22 mouse cellular contexts compared by ENCODE assay signal in the genomic region with DNA sequence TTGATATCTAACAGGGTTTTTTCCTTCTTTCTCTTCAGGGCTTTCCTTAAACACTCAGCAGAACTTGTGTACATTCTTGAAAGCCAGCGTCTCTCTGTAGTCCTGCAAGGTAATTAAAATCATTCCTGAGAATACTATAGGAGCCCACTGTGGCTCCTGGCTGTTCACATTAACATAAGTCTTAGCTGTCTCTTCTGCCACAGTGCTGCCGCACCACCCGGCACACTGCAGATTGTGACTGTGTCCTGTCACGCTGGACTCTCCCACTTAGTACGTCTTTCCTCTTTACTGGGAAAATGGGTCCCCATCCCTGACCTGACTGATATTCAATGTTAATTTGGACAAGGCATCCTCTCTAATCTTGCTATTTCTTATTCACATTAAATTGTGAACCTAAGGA. TPM values are rescaled to one million over a fixed set of nuclear protein-coding genes. Genes with fewer than 3 reads are reported as not detected.
A peak's percentile ranks its signal among the peaks of the same experiment; 100 is the strongest.
DNase-seq lines count a peak whose midpoint lies in the region; ATAC-seq and TF ChIP-seq lines count a peak whose summit lies in the region.
"Had no signal": no experiment of that assay in that cellular context is flagged by ENCODE, and none has a peak within 500 bp of the region (broad histone marks: within the 10 kb centered on the region; RNA-seq: fewer than 3 reads in every experiment).

No protein-coding gene starts in this region.

- H3K36me3 ChIP-seq in hindbrain, embryonic 13.5 days, result peaks cover 54% of the 10 kb centered on the region
- peaks cover 74% of the 10 kb centered on the region for H3K36me3 ChIP-seq in hindbrain, embryonic 10.5 days
- peaks cover 11% of the 10 kb centered on the region for H3K36me3 ChIP-seq in neural tube, embryonic 14.5 days (ENCODE audit: control insufficient read depth, insufficient read depth, low read length)
- H3K36me3 ChIP-seq in neural tube, embryonic 15.5 days, result peaks cover 42% of the 10 kb centered on the region

- H3K9me3 ChIP-seq in hindbrain, embryonic 13.5 days, result no peaks in the 10 kb centered on the region
- H3K9me3 ChIP-seq in hindbrain, embryonic 10.5 days, result no peaks in the 10 kb centered on the region
- no peaks in the 10 kb centered on the region for H3K9me3 ChIP-seq in neural tube, embryonic 14.5 days (ENCODE audit: control insufficient read depth, low read length)
- H3K9me3 ChIP-seq in neural tube, embryonic 15.5 days (replicated peaks), result no peaks in the 10 kb centered on the region
- H3K9me3 ChIP-seq: embryonic facial prominence, embryonic 13.5 days; embryonic facial prominence, embryonic 15.5 days; forebrain, embryonic 10.5 days; forebrain, embryonic 12.5 days had no signal

- 76% methylated on average over 5 of the region's 5 CpGs for WGBS in hindbrain, embryonic 13.5 days
- 78% methylated on average over 5 of the region's 5 CpGs for WGBS in hindbrain, embryonic 10.5 days
- WGBS in neural tube, embryonic 14.5 days, result 57% methylated on average over 5 of the region's 5 CpGs
- 53% methylated on average over 5 of the region's 5 CpGs for WGBS in neural tube, embryonic 15.5 days

- DNase-seq in hindbrain, embryonic 10.5 days (ENCODE audit: low spot score), result no peak
- no peak for DNase-seq in left cerebral cortex, adult 2 months (ENCODE audit: extremely low spot score in 1 of 2, low spot score in 2 of 2)
- no peak for DNase-seq in left cerebral cortex, postnatal 14 days (ENCODE audit: low spot score in 2 of 2)
- DNase-seq: adrenal gland, adult 2 months; adrenal gland, postnatal 10 days; adrenal gland, postnatal 25 days; cerebellum, adult 11 months; cerebellum, adult 18-20 months; cerebellum, adult 8-10 months; cerebellum, adult 9-11 months; cerebellum, postnatal 14 days; cerebellum, postnatal 36 days; embryo, embryonic 11 days had no signal

- no peaks in the 10 kb centered on the region for H3K4me1 ChIP-seq in hindbrain, embryonic 13.5 days (replicated peaks)
- H3K4me1 ChIP-seq in hindbrain, embryonic 10.5 days (replicated peaks), result no peaks in the 10 kb centered on the region
- no peaks in the 10 kb centered on the region for H3K4me1 ChIP-seq in neural tube, embryonic 14.5 days (ENCODE audit: control insufficient read depth, insufficient read depth, low read length)
- H3K4me1 ChIP-seq in neural tube, embryonic 15.5 days, result peaks cover 7% of the 10 kb centered on the region; the same call in 1 of the 2 replicates
- H3K4me1 ChIP-seq: embryonic facial prominence, embryonic 13.5 days; embryonic facial prominence, embryonic 15.5 days; forebrain, embryonic 10.5 days; forebrain, embryonic 12.5 days had no signal

- no peak overlapping the region for H3K4me2 ChIP-seq in hindbrain, embryonic 13.5 days
- no peak overlapping the region for H3K4me2 ChIP-seq in neural tube, embryonic 14.5 days (ENCODE audit: low read depth, low read length)
- no peak overlapping the region for H3K4me2 ChIP-seq in neural tube, embryonic 15.5 days
- H3K4me2 ChIP-seq: embryonic facial prominence, embryonic 13.5 days; embryonic facial prominence, embryonic 15.5 days; forebrain, embryonic 12.5 days had no signal

- peak overlapping the region; percentile 19; the same call in 1 of the 2 replicates for H3K27ac ChIP-seq in hindbrain, embryonic 13.5 days
- no peak overlapping the region for H3K27ac ChIP-seq in hindbrain, embryonic 10.5 days
- H3K27ac ChIP-seq in left cerebral cortex, adult 2 months, result peak overlapping the region; percentile 47; the same call in 1 of the 2 replicates
- H3K27ac ChIP-seq in neural tube, embryonic 14.5 days (ENCODE audit: low read depth, low read length), result no peak overlapping the region
- no peak overlapping the region for H3K27ac ChIP-seq in neural tube, embryonic 15.5 days (replicated peaks)
- H3K27ac ChIP-seq: embryonic facial prominence, embryonic 13.5 days; embryonic facial prominence, embryonic 15.5 days; forebrain, embryonic 10.5 days; forebrain, embryonic 12.5 days had no signal

- no peak overlapping the region for H3K4me3 ChIP-seq in hindbrain, embryonic 13.5 days
- no peak overlapping the region for H3K4me3 ChIP-seq in hindbrain, embryonic 10.5 days
- no peak overlapping the region for H3K4me3 ChIP-seq in left cerebral cortex, adult 2 months
- H3K4me3 ChIP-seq in neural tube, embryonic 14.5 days (ENCODE audit: low read depth, low read length), result no peak overlapping the region
- H3K4me3 ChIP-seq in neural tube, embryonic 15.5 days (replicated peaks), result no peak overlapping the region
- H3K4me3 ChIP-seq: embryonic facial prominence, embryonic 13.5 days; embryonic facial prominence, embryonic 15.5 days; erythroblast, embryonic 14.5 days; forebrain, embryonic 10.5 days; forebrain, embryonic 12.5 days had no signal

- no peaks in the 10 kb centered on the region for H3K27me3 ChIP-seq in hindbrain, embryonic 13.5 days
- H3K27me3 ChIP-seq in hindbrain, embryonic 10.5 days (ENCODE audit: insufficient read depth, poor library complexity, severe bottlenecking), result no peaks in the 10 kb centered on the region
- no peaks in the 10 kb centered on the region for H3K27me3 ChIP-seq in neural tube, embryonic 14.5 days (ENCODE audit: control insufficient read depth, insufficient read depth, low read length)
- H3K27me3 ChIP-seq in neural tube, embryonic 15.5 days (replicated peaks), result no peaks in the 10 kb centered on the region
- H3K27me3 ChIP-seq: embryonic facial prominence, embryonic 13.5 days; embryonic facial prominence, embryonic 15.5 days; forebrain, embryonic 12.5 days had no signal

- intact Hi-C loops in left cerebral cortex, adult 2 months (cut with DNase I), result no loop called here
- intact Hi-C loops in left cerebral cortex, postnatal 14 days (cut with DNase I), result loop anchor here (10.0 kb wide), 1 partner anchor 566 kb away; no protein-coding TSS in a partner anchor

- no peak for ATAC-seq in hindbrain, embryonic 13.5 days (ENCODE audit: low FRiP score)
- ATAC-seq in neural tube, embryonic 14.5 days (ENCODE audit: low read depth), result peak; percentile 61; the same call in 1 of the 2 replicates
- no peak for ATAC-seq in neural tube, embryonic 15.5 days (ENCODE audit: low FRiP score)
- ATAC-seq: forebrain, embryonic 14.5 days had no signal

- no peak for TF ChIP-seq CTCF in left cerebral cortex, adult 2 months (IDR thresholded peaks at IDR 0.05)

- no peak overlapping the region for H3K9ac ChIP-seq in hindbrain, embryonic 13.5 days
- no peak overlapping the region for H3K9ac ChIP-seq in neural tube, embryonic 14.5 days (replicated peaks; ENCODE audit: low read depth, low read length)
- no peak overlapping the region for H3K9ac ChIP-seq in neural tube, embryonic 15.5 days (replicated peaks)
- H3K9ac ChIP-seq: embryonic facial prominence, embryonic 13.5 days; embryonic facial prominence, embryonic 15.5 days; forebrain, embryonic 12.5 days had no signal

RNA-seq across cellular contexts. Expression of a gene that starts 33.7 kb away (rescaled TPM):
- 10.7 and 11.2 TPM in 2 replicates for polyA plus RNA-seq in hindbrain, embryonic 13.5 days (2015; fragmentation: Nextera tagmentation; extraction: Ambion mirVana)
- polyA plus RNA-seq in hindbrain, embryonic 10.5 days (2016; fragmentation: Nextera tagmentation; extraction: Ambion mirVana), result 11.9 and 13.1 TPM in 2 replicates
- 10 to 100 TPM; 16.2 to 17.7 TPM for total RNA-seq in left cerebral cortex, adult 2 months (2021)
- total RNA-seq in left cerebral cortex, postnatal 14 days (2021), result 10 to 100 TPM; 13.4 to 13.9 TPM
- 17.7 and 20.7 TPM in 2 replicates for polyA plus RNA-seq in neural tube, embryonic 14.5 days (2014; fragmentation: Nextera tagmentation; extraction: Ambion mirVana)
- polyA plus RNA-seq in neural tube, embryonic 15.5 days (2015; fragmentation: Nextera tagmentation; extraction: Ambion mirVana), result 12.2 and 13.4 TPM in 2 replicates

RNA-seq across cellular contexts. Expression of a gene that starts 52.8 kb away (rescaled TPM):
- polyA plus RNA-seq in hindbrain, embryonic 13.5 days (2015; fragmentation: Nextera tagmentation; extraction: Ambion mirVana), result 7.8 and 9.1 TPM in 2 replicates
- 6.4 and 8.0 TPM in 2 replicates for polyA plus RNA-seq in hindbrain, embryonic 10.5 days (2016; fragmentation: Nextera tagmentation; extraction: Ambion mirVana)
- 10 to 100 TPM; 10.7 to 10.9 TPM for total RNA-seq in left cerebral cortex, adult 2 months (2021)
- total RNA-seq in left cerebral cortex, postnatal 14 days (2021), result 1 to 10 TPM; 8.9 to 9.0 TPM
- 6.4 and 6.5 TPM in 2 replicates for polyA plus RNA-seq in neural tube, embryonic 14.5 days (2014; fragmentation: Nextera tagmentation; extraction: Ambion mirVana)
- polyA plus RNA-seq in neural tube, embryonic 15.5 days (2015; fragmentation: Nextera tagmentation; extraction: Ambion mirVana), result 5.3 and 6.3 TPM in 2 replicates

Comparison
In these comparisons a context has a peak if more than half of its experiments do, and no peak if none do; other contexts are left out.
1. H3K27ac ChIP-seq: peak in hindbrain, embryonic 13.5 days (single experiment) and left cerebral cortex, adult 2 months (single experiment); none in hindbrain, embryonic 10.5 days (single experiment), neural tube, embryonic 14.5 days (single experiment) and neural tube, embryonic 15.5 days (single experiment).